Mouse (Mus musculus): ENCODE measurements at regions not wholly inside any gene's neighbourhood (a gene's known extent, or its start where the extent isn't known, plus 50 kb on each side); places are given as distances from the start of the nearest gene placed in this dataset.
A peak's percentile ranks its signal among the peaks of the same experiment; 100 is the strongest.

GRCm38 (mm10) chr5:118405421-118405820 is 155.1 kb upstream of the Med13l start:
- Histone ChIP-seq H3K27ac (ENCODE audit: poor library complexity, severe bottlenecking) (no peak overlapping the region), H3K4me2 (no peak overlapping the region), H3K4me3 (no peak overlapping the region), H3K27me3 (replicated peaks) (0 out of 2 replicates have a peak, but pooled peaks cover 6% of the 10 kb centered on the region), H3K4me1 (replicated peaks) (no peaks in the 10 kb centered on the region), H3K36me3 (no peaks in the 10 kb centered on the region), H3K9me3 (replicated peaks) (peaks cover 12% of the 10 kb centered on the region), H3K9ac (no peak overlapping the region)
- no peak for ATAC-seq (ENCODE audit: insufficient number of reproducible peaks, low FRiP score)
- 84% methylated on average over 3 of the region's 3 CpGs for WGBS

GRCm38 (mm10) chr5:118407451-118407850 is 153.0 kb upstream of the Med13l start:
- Histone ChIP-seq H3K27ac (ENCODE audit: poor library complexity, severe bottlenecking) (no peak overlapping the region), H3K9ac (no peak overlapping the region), H3K36me3 (no peaks in the 10 kb centered on the region), H3K27me3 (replicated peaks) (0 out of 2 replicates have a peak, but pooled peaks cover 4% of the 10 kb centered on the region), H3K4me1 (replicated peaks) (no peaks in the 10 kb centered on the region), H3K4me2 (no peak overlapping the region), H3K4me3 (no peak overlapping the region), H3K9me3 (replicated peaks) (peaks cover 12% of the 10 kb centered on the region)
- no peak for ATAC-seq (ENCODE audit: insufficient number of reproducible peaks, low FRiP score)
- WGBS, result 66% methylated on average over 11 of the region's 11 CpGs

DNA sequence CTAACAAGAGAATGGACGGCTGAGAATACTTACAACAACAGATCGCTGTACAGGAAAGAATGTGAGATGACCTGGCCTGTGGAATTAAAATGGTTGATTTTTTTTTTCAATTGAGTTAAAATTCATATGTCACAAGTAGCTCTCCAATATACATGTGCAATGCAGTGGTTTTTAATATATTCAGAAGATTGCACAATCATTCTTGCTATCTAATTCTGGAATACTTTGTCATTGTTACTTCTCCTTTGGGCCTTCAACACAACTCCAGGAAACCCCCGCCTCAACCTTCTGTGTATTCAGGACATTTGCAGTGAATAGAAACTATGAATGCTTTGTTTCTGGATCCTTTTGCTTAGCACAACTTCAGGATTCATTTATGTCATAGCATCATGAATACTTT is 152.5 kb upstream of the Med13l start:
- ATAC-seq (ENCODE audit: insufficient number of reproducible peaks, low FRiP score), result no peak
- 72% methylated on average over 3 of the region's 3 CpGs for WGBS
- Histone ChIP-seq H3K27ac (ENCODE audit: poor library complexity, severe bottlenecking) (no peak overlapping the region), H3K4me3 (no peak overlapping the region), H3K36me3 (no peaks in the 10 kb centered on the region), H3K27me3 (replicated peaks) (0 out of 2 replicates have a peak, but pooled peaks cover under 1% of the 10 kb centered on the region), H3K9ac (no peak overlapping the region), H3K4me2 (no peak overlapping the region), H3K9me3 (replicated peaks) (peaks cover 12% of the 10 kb centered on the region), H3K4me1 (replicated peaks) (no peaks in the 10 kb centered on the region)

DNA sequence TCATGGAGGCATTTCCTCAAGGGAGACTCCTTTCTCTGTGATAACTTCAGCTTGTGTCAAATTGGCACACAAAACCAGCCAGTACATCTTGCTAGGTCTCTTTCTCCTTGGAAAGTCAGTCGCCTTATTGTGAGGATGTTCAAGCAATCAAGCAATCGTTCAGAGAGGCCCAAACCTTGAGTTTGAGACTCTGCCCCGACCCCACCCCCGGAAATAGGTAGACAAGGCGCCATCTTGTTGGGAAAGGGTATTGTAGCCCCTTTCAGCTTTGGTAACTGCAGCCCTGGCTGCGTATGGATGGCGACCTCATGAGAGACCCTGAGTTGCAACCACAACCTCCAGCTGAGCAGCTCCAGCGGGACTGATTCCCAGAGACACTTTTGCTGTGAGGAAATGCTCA is 151.7 kb upstream of the Med13l start:
- no peaks in the 10 kb centered on the region for H3K27me3 ChIP-seq (replicated peaks)
- H3K4me2 ChIP-seq, result no peak overlapping the region
- H3K9me3 ChIP-seq (replicated peaks), result peaks cover 12% of the 10 kb centered on the region
- ATAC-seq (ENCODE audit: insufficient number of reproducible peaks, low FRiP score), result no peak
- no peak overlapping the region for H3K9ac ChIP-seq
- H3K4me1 ChIP-seq (replicated peaks), result 0 out of 2 replicates have a peak, but pooled peaks cover 4% of the 10 kb centered on the region
- H3K36me3 ChIP-seq, result no peaks in the 10 kb centered on the region
- 78% methylated on average over 8 of the region's 8 CpGs for WGBS
- H3K27ac ChIP-seq (ENCODE audit: poor library complexity, severe bottlenecking), result no peak overlapping the region
- H3K4me3 ChIP-seq, result no peak overlapping the region

GRCm38 (mm10) chr5:118413428-118414282 is 146.8 kb upstream of the Med13l start:
- 61% methylated on average over 13 of the region's 13 CpGs for WGBS
- no peak overlapping the region for H3K4me3 ChIP-seq
- H3K4me1 ChIP-seq (replicated peaks), result 0 out of 2 replicates have a peak, but pooled peaks cover 4% of the 10 kb centered on the region
- H3K27me3 ChIP-seq (replicated peaks), result no peaks in the 10 kb centered on the region
- no peak overlapping the region for H3K4me2 ChIP-seq
- no peaks in the 10 kb centered on the region for H3K36me3 ChIP-seq
- no peak overlapping the region for H3K27ac ChIP-seq (ENCODE audit: poor library complexity, severe bottlenecking)
- H3K9ac ChIP-seq, result no peak overlapping the region
- H3K9me3 ChIP-seq (replicated peaks), result no peaks in the 10 kb centered on the region
- ATAC-seq (ENCODE audit: insufficient number of reproducible peaks, low FRiP score), result peak; percentile 93

GRCm38 (mm10) chr5:118419344-118420037 is 141.0 kb upstream of the Med13l start:
- no peak overlapping the region for H3K27ac ChIP-seq (ENCODE audit: poor library complexity, severe bottlenecking)
- H3K4me1 ChIP-seq (replicated peaks), result peaks cover 13% of the 10 kb centered on the region
- no peak overlapping the region for H3K4me3 ChIP-seq
- ATAC-seq (ENCODE audit: insufficient number of reproducible peaks, low FRiP score), result peak; percentile 49; the same call in 1 of the 2 replicates
- H3K27me3 ChIP-seq (replicated peaks), result no peaks in the 10 kb centered on the region; the same call in 1 of the 2 replicates
- H3K9me3 ChIP-seq (replicated peaks), result no peaks in the 10 kb centered on the region
- no peaks in the 10 kb centered on the region for H3K36me3 ChIP-seq
- H3K9ac ChIP-seq, result no peak overlapping the region
- 74% methylated on average over 7 of the region's 7 CpGs for WGBS
- H3K4me2 ChIP-seq, result no peak overlapping the region

DNA sequence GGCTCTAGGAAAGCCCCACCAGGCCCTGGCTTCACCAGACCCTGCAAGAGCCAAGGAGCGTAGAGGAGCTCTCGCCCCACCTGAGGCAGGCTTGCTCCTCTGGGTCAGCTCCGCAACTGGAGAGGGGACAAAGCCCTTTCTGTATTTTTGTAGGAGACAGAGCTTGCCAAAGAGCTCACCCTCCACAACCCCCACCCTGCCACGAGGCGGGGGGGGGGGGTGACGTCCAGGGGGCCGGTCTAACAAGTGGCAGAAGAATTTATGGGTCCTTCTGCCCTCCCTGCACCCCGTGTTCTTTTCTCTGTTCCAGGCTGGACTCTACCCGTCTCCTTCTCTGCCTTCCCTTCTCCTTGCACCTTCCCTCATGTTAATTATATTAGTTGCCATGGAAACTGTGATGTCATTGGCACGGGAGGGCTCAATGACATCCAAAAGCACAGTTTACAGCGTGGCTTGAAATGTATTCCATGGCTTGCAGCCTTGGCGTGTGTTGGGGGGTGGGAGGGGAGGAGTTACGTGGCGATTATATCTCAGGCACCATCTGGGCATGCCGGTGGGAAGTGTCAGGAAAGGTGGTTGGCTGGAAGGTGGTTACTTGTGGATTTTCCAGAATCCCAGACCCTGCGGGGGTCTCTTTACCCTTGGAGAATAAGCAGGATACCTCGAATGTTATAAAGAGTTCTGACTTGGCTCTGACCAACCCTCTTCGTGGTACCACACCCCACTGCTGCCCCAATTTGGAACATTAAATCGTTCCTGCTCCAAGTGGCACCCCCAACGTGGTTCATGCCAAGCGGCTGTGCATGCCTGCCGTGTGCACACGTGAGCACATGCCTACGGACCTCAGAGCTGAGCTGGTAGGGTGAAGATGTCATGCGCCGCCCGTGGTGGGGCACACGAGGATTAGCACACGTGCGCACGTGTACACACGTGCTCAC is 138.3 kb upstream of the Med13l start:
- Histone ChIP-seq H3K4me1 (replicated peaks) (peaks cover 22% of the 10 kb centered on the region), H3K36me3 (no peaks in the 10 kb centered on the region), H3K4me2 (peak overlapping the region; percentile 41), H3K9ac (no peak overlapping the region), H3K27ac (ENCODE audit: poor library complexity, severe bottlenecking) (no peak overlapping the region), H3K27me3 (replicated peaks) (peaks cover 3% of the 10 kb centered on the region; the same call in 1 of the 2 replicates), H3K9me3 (replicated peaks) (no peaks in the 10 kb centered on the region), H3K4me3 (no peak overlapping the region)
- WGBS, result 51% methylated on average over 32 of the region's 32 CpGs
- no peak for ATAC-seq (ENCODE audit: insufficient number of reproducible peaks, low FRiP score)

- Histone ChIP-seq H3K4me2 (no peak overlapping the region), H3K4me1 (replicated peaks) (peaks cover 22% of the 10 kb centered on the region), H3K4me3 (no peak overlapping the region), H3K9ac (0 out of 2 replicates have a peak overlapping the region, but pooled peaks have one; percentile 3), H3K27ac (ENCODE audit: poor library complexity, severe bottlenecking) (0 out of 2 replicates have a peak overlapping the region, but pooled peaks have one; percentile 44), H3K9me3 (replicated peaks) (no peaks in the 10 kb centered on the region), H3K27me3 (replicated peaks) (peaks cover 9% of the 10 kb centered on the region; the same call in 1 of the 2 replicates), H3K36me3 (no peaks in the 10 kb centered on the region)
- 84% methylated on average over 3 of the region's 3 CpGs for whole genome bisulfite sequencing
- ATAC-seq (ENCODE audit: insufficient number of reproducible peaks, low FRiP score), result no peak
These were observed 136.3 kb upstream of the Med13l start for GRCm38 (mm10) chr5:118424177-118424576.

DNA sequence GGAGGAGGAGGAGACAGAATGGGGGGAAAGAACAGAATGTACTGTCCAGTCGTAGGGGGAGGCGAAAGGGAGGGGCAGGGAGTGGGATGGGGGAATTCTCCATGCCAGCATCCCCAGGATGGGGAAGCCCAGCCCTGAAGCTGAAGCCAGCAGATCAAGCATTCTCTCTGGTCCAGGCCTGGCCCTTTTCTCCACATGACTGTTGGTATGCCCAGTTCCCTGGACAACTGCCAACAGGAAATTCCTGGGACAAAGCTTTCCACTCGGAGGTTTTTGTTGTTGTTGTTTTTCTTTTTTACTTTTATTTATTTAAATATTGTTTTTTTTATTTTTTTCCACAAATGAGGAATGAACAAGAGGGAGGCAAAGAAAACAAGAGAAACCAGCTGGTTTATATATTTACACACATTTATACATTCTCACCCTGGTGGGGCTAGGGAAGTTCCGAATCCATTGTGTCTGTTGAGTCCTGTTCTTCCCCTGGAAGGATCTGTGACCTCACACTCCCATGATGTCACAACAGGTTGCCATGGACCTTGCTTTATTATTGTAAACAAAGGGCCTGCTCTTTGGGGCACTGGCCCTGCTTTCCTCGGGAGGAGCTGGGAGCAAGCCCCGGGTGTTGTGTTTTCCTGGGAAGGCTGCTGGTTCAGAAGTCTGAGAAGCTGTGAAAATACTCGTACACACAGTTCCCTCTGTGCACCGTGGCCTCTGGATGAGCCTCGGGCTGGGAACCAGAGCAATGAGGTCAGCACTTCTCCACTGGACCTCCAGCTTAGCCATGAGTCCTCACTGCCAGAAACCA is 135.5 kb upstream of the Med13l start:
- Histone ChIP-seq H3K27me3 (replicated peaks) (peaks cover 9% of the 10 kb centered on the region; the same call in 1 of the 2 replicates), H3K27ac (ENCODE audit: poor library complexity, severe bottlenecking) (peak overlapping the region; percentile 79), H3K4me1 (replicated peaks) (peaks cover 22% of the 10 kb centered on the region), H3K9me3 (replicated peaks) (no peaks in the 10 kb centered on the region), H3K36me3 (no peaks in the 10 kb centered on the region), H3K9ac (no peak overlapping the region), H3K4me3 (no peak overlapping the region), H3K4me2 (no peak overlapping the region)
- ATAC-seq (ENCODE audit: insufficient number of reproducible peaks, low FRiP score), result peak; percentile 60
- WGBS, result 30% methylated on average over 9 of the region's 9 CpGs

GRCm38 (mm10) chr5:118426673-118427072 is 133.8 kb upstream of the Med13l start:
- Histone ChIP-seq H3K9ac (no peak overlapping the region), H3K27me3 (replicated peaks) (0 out of 2 replicates have a peak, but pooled peaks cover 9% of the 10 kb centered on the region), H3K27ac (ENCODE audit: poor library complexity, severe bottlenecking) (no peak overlapping the region), H3K4me3 (no peak overlapping the region), H3K4me2 (no peak overlapping the region), H3K36me3 (no peaks in the 10 kb centered on the region), H3K9me3 (replicated peaks) (no peaks in the 10 kb centered on the region), H3K4me1 (replicated peaks) (peaks cover 21% of the 10 kb centered on the region)
- 47% methylated on average over 5 of the region's 5 CpGs for WGBS
- no peak for ATAC-seq (ENCODE audit: insufficient number of reproducible peaks, low FRiP score)

All from heart, embryonic 12.5 days (tissue).